Mouse (Mus musculus) spleen, adult 12 weeks (tissue): ENCODE data around the gene Spn.
A peak's percentile ranks its signal among the peaks of the same experiment; 100 is the strongest.
"Not testable (repeated sequence)": the region's sequence is repeated elsewhere in the genome, so short reads cannot be mapped to it uniquely, and the experiment has no call there.

Experiments used
- DNase-seq: peaks from one replicate; pipeline ENCODE4 v3.0.0; 2022; ENCODE audit warnings: low spot score

Spn gene

DNA sequence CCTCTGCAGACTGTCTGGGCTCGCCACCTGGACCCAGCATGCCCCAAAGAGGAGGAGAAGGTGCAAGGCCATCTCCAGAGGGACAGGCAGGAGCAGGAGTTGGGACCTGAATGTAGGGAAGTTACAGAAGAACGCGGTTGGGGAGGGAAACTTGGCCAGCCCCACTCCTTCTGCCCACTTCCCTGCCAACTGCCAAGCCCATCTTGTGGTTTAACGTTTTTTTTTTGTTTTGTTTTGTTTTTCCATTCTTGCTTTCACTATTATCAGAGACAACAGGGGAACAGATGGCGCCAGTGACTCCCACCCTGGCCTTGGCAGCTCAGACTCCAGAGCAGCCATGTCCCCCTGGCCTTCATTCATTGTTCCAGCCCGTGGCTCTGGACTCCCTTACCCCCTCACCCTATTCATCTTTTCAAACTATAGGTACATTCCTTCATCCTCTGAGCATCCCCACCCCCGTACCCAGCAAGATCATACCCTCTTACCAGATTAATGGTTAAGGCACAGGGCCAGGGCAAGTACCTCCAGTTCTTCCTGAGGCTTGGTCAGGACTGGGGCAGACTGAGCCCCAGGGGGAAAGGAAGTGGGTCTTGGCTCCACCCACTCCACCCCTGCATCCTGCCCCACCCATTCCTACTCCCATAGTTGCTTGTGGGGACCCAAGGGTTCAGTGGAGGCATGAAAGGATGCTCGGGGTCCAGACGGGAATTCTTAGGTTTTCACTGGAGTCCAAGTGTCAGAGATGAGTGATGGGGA, at the start of gene Spn:
Gene Spn (minus strand): TSS at position 562 of the 756 bp plus-strand sequence.
- DNase-seq, result peak; percentile 31

DNA sequence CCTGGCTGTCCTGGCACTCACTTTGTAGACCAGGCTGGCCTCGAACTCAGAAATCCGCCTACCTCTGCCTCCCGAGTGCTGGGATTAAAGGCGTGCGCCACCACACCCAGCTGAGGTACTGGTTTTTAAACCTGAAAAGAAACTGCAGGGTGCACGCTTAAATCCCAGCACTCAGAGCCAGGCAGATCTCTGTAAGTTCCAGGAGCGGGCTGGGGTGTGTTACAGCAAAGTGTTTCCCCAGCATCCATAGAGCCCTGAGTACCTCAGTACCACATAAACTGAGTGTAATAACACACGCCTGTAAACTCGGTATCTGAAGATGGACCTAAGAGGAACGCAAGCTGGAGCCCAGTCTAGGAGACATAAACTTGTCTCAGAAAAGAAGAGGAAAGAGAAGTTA, 49.7 kb upstream of the Spn start:
- no peak for DNase-seq

GRCm38 (mm10) chr7:127185601-127186000, 48.0 kb upstream of the Spn start:
- no peak for DNase-seq

GRCm38 (mm10) chr7:127184720-127185119, 47.1 kb upstream of the Spn start:
- no peak for DNase-seq

DNA sequence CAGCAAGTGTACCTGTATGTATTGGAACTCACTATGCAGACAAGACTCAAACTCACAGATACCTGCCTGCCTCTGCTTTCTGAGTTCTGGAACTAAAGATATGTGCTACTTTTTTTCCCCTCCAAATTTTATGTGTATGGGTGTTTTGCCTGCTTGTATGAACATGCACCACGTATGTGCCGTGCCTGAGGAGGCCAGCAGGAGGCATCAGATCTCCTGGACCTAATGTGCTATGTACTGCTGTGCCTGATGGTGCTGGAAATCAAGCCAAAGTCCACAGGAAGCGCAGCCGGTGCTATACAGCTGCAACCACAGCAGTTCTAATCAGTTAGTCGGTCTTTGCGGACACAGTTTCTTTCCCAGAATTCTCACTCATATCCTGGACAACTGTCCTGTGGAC, 46.2 kb upstream of the Spn start:
- peak; percentile 40 for DNase-seq

- no peak for DNase-seq
These were observed 45.7 kb upstream of the Spn start for GRCm38 (mm10) chr7:127183345-127183744.

DNA sequence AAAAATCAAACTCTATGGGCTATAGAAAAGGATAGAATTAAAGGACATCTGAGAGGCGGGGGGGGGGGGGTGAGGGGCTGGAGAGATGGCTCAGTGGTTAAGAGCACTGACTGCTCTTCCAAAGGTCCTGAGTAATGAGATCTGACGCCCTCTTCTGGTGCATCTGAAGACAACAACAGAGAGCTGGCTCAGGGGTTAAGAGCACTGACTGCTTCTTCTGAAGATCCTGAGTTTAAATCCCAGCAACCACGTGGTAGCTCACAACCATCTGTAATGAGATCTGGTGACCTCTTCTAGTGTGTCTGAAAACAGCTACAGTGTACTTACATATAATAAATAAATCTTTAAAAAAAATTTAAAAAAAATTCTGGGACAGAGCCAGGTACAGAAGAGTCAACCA, 44.1 kb upstream of the Spn start:
- DNase-seq, result not testable (repeated sequence)

- DNase-seq, result no peak
These were observed 43.2 kb upstream of the Spn start for GRCm38 (mm10) chr7:127180783-127181182.

- DNase-seq, result no peak
These were observed 39.3 kb upstream of the Spn start for GRCm38 (mm10) chr7:127176937-127177336.

DNA sequence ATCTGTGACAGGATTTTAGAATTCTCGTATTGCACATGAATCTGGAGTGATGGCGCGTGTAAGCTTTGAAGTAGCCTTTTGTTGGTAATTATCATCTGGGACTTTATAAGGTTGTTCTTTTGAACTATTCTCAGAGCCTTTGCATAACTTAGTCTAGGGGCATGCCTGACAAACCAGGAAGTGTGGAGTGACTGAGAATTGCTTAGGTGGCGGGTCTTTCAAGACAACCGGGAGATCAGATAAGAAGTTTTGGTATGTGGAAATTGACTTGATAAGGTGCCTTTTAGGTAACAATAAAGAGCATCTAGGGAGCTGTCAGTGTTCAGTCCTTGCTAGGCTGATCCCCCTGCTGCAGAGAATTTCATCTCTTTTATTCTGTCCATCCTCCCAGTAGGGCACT, 28.9 kb upstream of the Spn start:
- no peak for DNase-seq

DNA sequence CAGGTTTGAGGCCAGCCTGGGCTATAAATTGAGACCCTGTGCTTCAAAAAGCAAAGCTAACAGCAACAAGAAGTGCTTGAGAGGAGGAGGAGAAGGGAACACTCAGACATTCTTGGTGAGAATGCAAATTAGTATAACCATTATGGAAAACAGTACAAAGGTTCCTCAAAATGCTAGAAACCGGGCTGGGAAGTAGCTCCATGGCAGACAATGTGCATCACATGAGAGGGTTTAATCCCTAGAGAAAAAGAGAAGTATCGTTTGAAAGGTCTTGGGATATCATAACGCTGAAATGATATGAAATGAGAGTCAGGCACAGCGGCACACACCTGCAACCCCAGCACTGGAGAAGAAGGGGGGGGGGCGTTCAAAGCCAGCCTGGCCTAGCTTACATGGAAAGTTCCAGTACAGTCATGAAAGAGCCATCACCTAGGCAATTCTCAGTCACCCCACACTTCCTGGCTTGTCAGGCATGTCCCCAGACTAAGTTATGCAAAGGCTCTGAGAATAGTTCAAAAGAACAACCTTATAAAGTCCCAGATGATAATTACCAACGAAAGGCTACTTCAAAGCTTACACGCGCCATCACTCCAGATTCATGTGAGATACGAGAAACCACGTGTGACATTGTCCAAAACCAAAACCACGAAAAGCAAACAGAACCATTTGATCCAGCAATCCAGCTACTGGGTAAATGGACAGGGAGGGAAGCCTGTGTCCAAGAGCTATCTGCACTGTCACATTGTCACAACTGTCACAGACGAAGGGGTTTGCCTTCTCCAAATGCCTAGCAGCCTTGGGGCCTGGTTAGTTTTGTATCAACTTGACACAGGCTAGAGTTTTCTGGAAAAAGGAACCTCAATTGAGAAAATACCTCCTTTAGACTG, 28.2 kb upstream of the Spn start:
- no peak for DNase-seq

- DNase-seq, result no peak
These were observed 26.4 kb upstream of the Spn start for GRCm38 (mm10) chr7:127164002-127164401.

GRCm38 (mm10) chr7:127162546-127162945, 24.9 kb upstream of the Spn start:
- DNase-seq, result no peak

DNA sequence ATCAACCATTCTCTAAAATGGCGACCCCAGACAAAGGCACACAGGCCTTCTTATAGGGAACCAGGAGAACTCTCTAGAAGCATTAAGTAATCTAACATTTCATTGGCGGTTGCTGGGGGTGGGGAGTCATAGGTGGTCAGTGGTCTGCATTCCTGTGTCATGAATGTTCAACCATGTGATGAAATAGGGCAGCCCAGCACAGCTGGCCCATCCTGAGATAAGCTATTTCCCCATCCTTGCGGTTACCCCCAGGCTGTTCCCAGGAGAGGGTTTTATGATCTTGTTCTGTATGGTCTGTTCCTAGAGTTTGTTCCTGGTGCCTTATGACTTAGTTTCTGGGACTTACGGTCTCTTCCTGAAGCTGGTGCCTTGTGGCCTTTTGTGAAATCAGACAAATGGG, 19.9 kb upstream of the Spn start:
- no peak for DNase-seq

DNA sequence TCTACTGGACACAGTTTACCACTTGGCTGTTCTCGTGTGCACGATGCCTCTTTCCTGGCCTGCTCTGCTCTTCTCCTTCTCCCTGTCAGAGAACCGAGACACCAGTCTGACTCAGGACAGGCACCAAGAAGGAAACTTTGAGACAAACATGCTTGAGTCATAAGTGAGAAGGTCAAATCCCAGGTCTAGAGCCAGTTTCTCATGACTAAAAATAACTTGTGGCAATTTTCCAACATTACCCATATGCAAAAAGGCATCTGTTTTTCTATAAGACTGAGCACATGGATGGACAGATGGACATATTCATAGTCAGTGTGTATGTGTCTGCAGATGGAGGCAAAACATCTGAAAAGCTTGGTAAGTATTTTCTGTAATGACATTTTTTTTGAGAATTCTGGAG, 15.9 kb upstream of the Spn start:
- no peak for DNase-seq

GRCm38 (mm10) chr7:127152464-127152863, 14.8 kb upstream of the Spn start:
- DNase-seq, result no peak

DNA sequence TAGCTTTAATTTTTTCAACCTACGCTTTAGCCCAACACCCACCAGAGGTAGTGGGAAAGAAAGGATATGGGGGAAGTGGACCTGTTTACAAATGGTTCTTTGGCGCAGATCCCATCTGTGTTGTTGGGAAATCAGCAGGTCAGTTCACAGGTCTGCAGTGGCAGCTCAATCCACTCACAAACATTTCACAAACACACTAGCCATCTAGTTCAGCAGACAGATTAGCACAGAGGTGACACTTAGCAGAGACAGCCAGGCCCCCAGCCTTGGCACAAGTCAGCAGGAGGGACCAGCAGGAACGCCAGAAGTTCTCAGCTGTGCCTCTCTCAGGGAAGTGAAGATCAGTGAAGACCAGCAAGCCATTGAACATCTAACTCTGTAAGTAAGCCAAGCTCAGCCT, 10.3 kb upstream of the Spn start:
- DNase-seq, result no peak

DNA sequence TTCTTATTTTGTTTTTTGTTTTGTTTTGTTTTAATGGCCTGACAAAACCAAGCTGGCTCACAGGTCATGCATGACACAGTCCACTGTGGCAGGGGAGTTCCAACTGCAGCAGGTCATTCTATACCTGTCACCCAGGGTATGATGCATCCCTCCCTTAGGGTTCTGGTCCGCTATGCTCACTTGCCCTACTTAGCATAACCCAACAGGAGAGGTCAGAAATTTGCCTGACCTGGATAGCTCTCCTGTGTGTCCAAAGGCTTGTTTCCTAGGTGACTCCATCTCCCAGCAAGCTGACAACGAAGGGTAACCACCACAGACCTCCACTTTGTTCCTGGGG, 8.6 kb upstream of the Spn start:
- no peak for DNase-seq

DNA sequence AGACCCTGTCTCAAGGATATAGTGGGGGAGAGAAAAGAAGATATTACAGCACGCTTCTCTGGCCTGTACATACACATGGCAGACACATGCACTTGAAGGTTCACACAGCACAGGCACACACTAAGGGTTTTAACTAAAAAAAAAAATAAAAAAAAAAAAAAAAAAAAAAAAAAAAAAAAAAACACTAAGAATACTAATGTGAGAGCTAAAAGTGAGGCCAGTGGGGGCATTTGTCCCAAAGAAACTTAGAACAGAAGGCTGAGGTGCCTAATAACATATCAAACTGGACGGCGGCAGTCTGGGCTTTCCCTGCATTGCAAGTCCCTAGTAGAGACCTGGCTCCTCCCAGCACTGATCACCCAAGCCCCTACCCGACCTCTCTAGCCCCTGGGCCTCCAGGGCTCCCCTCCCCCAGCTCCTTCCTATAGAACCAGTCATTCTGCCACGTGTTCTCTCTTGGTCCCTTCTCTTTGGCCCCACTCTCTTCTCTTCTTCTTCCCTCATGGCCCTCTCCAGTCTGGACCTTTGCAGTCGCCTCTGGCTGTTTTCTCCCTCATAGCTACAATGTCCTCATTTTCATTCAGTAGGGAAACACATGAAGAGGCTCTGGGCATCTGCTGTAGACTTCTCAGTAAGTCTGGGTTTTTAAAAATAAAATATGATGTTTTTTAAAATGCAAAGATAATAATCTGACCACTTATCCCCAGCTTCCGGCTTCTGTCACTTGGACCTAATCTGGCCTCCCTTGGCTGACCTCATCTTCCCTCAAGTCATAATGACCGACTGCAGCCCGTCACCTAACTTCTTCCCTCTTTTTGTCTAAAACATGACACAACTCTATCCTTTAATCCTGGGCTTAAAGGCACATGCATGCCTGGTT, 8.0 kb upstream of the Spn start:
- no peak for DNase-seq

- no peak for DNase-seq
These were observed 6.8 kb upstream of the Spn start for GRCm38 (mm10) chr7:127144412-127144811.

DNA sequence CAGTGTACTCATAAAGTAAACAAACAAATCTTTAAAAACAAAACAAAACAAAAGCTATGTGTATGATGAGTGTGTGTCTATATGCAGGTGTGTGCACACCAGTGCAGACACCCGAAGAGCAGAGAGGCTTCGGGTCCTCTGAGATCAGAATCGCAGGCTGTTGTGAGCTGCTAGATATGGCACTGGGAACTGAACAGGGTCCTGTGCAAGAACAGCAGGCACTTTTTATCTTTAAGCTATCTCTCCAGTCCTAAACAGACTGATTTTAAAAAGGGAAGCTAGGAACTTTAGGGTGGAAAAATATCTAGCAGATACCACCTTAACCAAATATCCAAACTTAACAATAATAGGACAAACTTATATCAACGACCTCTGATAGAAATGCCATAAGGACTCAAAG, 5.0 kb upstream of the Spn start:
- no peak for DNase-seq

- no peak for DNase-seq
These were observed 4.6 kb upstream of the Spn start for GRCm38 (mm10) chr7:127142214-127142613.
